In the genomic region with DNA sequence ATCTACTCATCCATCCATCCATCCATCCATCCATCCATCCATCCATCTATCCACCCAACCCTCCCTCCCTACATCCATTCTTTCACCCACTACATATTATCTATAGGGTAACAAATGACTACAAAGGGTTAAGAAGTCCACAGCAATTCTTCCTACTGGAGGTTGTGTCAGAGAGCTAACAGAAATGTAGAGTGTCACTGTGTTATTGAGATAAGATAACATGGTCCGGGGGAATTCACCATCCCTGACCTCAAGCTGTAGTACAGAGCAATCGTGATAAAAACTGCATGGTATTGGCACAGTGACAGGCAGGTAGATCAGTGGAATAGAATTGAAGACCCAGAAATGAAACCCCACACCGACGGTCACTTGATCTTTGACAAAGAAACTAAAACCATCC, we compare ENCODE assay signal across 25 mouse cellular contexts. TPM values are rescaled to one million over a fixed set of nuclear protein-coding genes. Genes with fewer than 3 reads are reported as not detected.
A peak's percentile ranks its signal among the peaks of the same experiment; 100 is the strongest.
DNase-seq lines count a peak whose midpoint lies in the region; ATAC-seq and TF ChIP-seq lines count a peak whose summit lies in the region.
"Had no signal": no experiment of that assay in that cellular context is flagged by ENCODE, and none has a peak within 500 bp of the region (broad histone marks: within the 10 kb centered on the region; RNA-seq: fewer than 3 reads in every experiment).

No protein-coding gene starts in this region.

- peak; percentile 41 for DNase-seq in heart, embryonic 10.5 days (ENCODE audit: low spot score)
- DNase-seq in heart, postnatal 10 days, result no peak
- DNase-seq in liver, embryonic 14.5 days (ENCODE audit: low read depth in 3 of 3, low spot score in 3 of 3), result peak; percentile 47 to 57 (median 49)
- no peak for DNase-seq in retina, postnatal 1 day
- no peak for DNase-seq in B cell, adult 2 months
- no peak for DNase-seq in right cerebral cortex, postnatal 25 days
- DNase-seq: adrenal gland, postnatal 10 days; cerebellum, adult 2 months; cerebellum, postnatal 36 days; gastrocnemius, postnatal 25 days; heart, adult 18-20 months; kidney, adult 2 months; lung, postnatal 10 days; midbrain, embryonic 14.5 days; thymus, adult 2 months; thymus, postnatal 4 days had no signal

- intact Hi-C loops in heart, postnatal 10 days (cut with DNase I), result no loop called here

- peak; percentile 77 for ATAC-seq in intestine, embryonic 16.5 days
- peak; percentile 83 for ATAC-seq in liver, embryonic 14.5 days (ENCODE audit: insufficient read depth)
- no peak for ATAC-seq in midbrain, embryonic 13.5 days
- ATAC-seq: CD4-positive, CD25-positive, alpha-beta regulatory T cell, adult 4 months; forebrain, embryonic 16.5 days had no signal

- H3K4me1 ChIP-seq in heart, embryonic 10.5 days, result peaks cover 6% of the 10 kb centered on the region
- no peaks in the 10 kb centered on the region for H3K4me1 ChIP-seq in intestine, embryonic 16.5 days (ENCODE audit: control insufficient read depth, insufficient read depth, low read length)
- peaks cover 42 to 48% of the 10 kb centered on the region in 2 experiments for H3K4me1 ChIP-seq in liver, embryonic 14.5 days (replicated peaks; ENCODE audit: control insufficient read depth in 2 of 2, insufficient read depth in 2 of 2, low read length in 1 of 2)
- no peaks in the 10 kb centered on the region for H3K4me1 ChIP-seq in midbrain, embryonic 13.5 days (replicated peaks)
- H3K4me1 ChIP-seq: embryonic facial prominence, embryonic 15.5 days; hindbrain, embryonic 12.5 days; limb, embryonic 10.5 days had no signal

- no peak for TF ChIP-seq CTCF in liver, embryonic 14.5 days (IDR thresholded peaks at IDR 0.05; ENCODE audit: low read depth)

- 47% methylated on average over 4 of the region's 4 CpGs for WGBS in heart, embryonic 10.5 days
- WGBS in intestine, embryonic 16.5 days, result 58% methylated on average over 4 of the region's 4 CpGs
- 12% methylated on average over 4 of the region's 4 CpGs for WGBS in liver, embryonic 14.5 days (ENCODE audit: insufficient replicate concordance)
- 93% methylated on average over 4 of the region's 4 CpGs for WGBS in midbrain, embryonic 13.5 days

- H3K9me3 ChIP-seq in heart, embryonic 10.5 days, result peaks cover under 1% of the 10 kb centered on the region; the same call in 1 of the 2 replicates
- peaks cover 9% of the 10 kb centered on the region; the same call in 1 of the 2 replicates for H3K9me3 ChIP-seq in intestine, embryonic 16.5 days (ENCODE audit: control insufficient read depth, low read length)
- H3K9me3 ChIP-seq in liver, embryonic 14.5 days (ENCODE audit: control insufficient read depth, low read length), result peaks cover 5% of the 10 kb centered on the region; the same call in 1 of the 2 replicates
- no peaks in the 10 kb centered on the region for H3K9me3 ChIP-seq in midbrain, embryonic 13.5 days

- no peak overlapping the region for H3K9ac ChIP-seq in intestine, embryonic 16.5 days (ENCODE audit: low read depth, low read length)
- no peak overlapping the region for H3K9ac ChIP-seq in liver, embryonic 14.5 days (replicated peaks)
- no peak overlapping the region for H3K9ac ChIP-seq in midbrain, embryonic 13.5 days (replicated peaks)
- H3K9ac ChIP-seq: embryonic facial prominence, embryonic 15.5 days; heart, embryonic 13.5 days; hindbrain, embryonic 12.5 days had no signal

- no peak overlapping the region for H3K4me3 ChIP-seq in heart, embryonic 10.5 days
- H3K4me3 ChIP-seq in intestine, embryonic 16.5 days (ENCODE audit: low read length), result no peak overlapping the region
- no peak overlapping the region for H3K4me3 ChIP-seq in liver, embryonic 14.5 days (ENCODE audit: insufficient read depth in 1 of 2, low read depth in 2 of 2, low read length in 2 of 2)
- H3K4me3 ChIP-seq in midbrain, embryonic 13.5 days (replicated peaks), result no peak overlapping the region
- H3K4me3 ChIP-seq: embryonic facial prominence, embryonic 15.5 days; heart, embryonic 13.5 days; hindbrain, embryonic 12.5 days; limb, embryonic 10.5 days had no signal

- no peak overlapping the region for H3K27ac ChIP-seq in heart, embryonic 10.5 days
- H3K27ac ChIP-seq in intestine, embryonic 16.5 days (ENCODE audit: low read length), result no peak overlapping the region
- peak overlapping the region; percentile 15 for H3K27ac ChIP-seq in liver, embryonic 14.5 days
- no peak overlapping the region for H3K27ac ChIP-seq in midbrain, embryonic 13.5 days
- H3K27ac ChIP-seq: embryonic facial prominence, embryonic 15.5 days; heart, embryonic 13.5 days; hindbrain, embryonic 12.5 days; kidney, postnatal 0 days; limb, embryonic 10.5 days had no signal

- no peak overlapping the region for H3K4me2 ChIP-seq in intestine, embryonic 16.5 days (ENCODE audit: low read depth, low read length)
- peak overlapping the region; percentile 29 for H3K4me2 ChIP-seq in liver, embryonic 14.5 days (ENCODE audit: low read depth)
- no peak overlapping the region for H3K4me2 ChIP-seq in midbrain, embryonic 13.5 days (replicated peaks)
- H3K4me2 ChIP-seq: embryonic facial prominence, embryonic 15.5 days; heart, embryonic 13.5 days; hindbrain, embryonic 12.5 days had no signal

- no peaks in the 10 kb centered on the region for H3K36me3 ChIP-seq in heart, embryonic 10.5 days
- no peaks in the 10 kb centered on the region for H3K36me3 ChIP-seq in intestine, embryonic 16.5 days (ENCODE audit: control insufficient read depth, insufficient read depth, low read length)
- H3K36me3 ChIP-seq in liver, embryonic 14.5 days (replicated peaks; ENCODE audit: control insufficient read depth, insufficient read depth, low read depth), result no peaks in the 10 kb centered on the region
- no peaks in the 10 kb centered on the region for H3K36me3 ChIP-seq in midbrain, embryonic 13.5 days
- H3K36me3 ChIP-seq: embryonic facial prominence, embryonic 15.5 days; heart, embryonic 13.5 days; hindbrain, embryonic 12.5 days; limb, embryonic 10.5 days had no signal

- no peaks in the 10 kb centered on the region for H3K27me3 ChIP-seq in heart, embryonic 10.5 days (ENCODE audit: insufficient read depth, poor library complexity, severe bottlenecking)
- no peaks in the 10 kb centered on the region for H3K27me3 ChIP-seq in intestine, embryonic 16.5 days (replicated peaks; ENCODE audit: control insufficient read depth, insufficient read depth, low read length)
- no peaks in the 10 kb centered on the region for H3K27me3 ChIP-seq in liver, embryonic 14.5 days (ENCODE audit: control insufficient read depth, insufficient read depth, low read length)
- H3K27me3 ChIP-seq in midbrain, embryonic 13.5 days, result no peaks in the 10 kb centered on the region
- H3K27me3 ChIP-seq: embryonic facial prominence, embryonic 15.5 days; heart, embryonic 13.5 days; hindbrain, embryonic 12.5 days had no signal

- peak; percentile 89 for TF ChIP-seq EP300 in liver, embryonic 14.5 days (IDR thresholded peaks at IDR 0.05; ENCODE audit: low read depth)

RNA-seq across cellular contexts. Expression of gene Atp13a3, which starts 50.9 kb away (rescaled TPM):
- polyA plus RNA-seq in heart, embryonic 10.5 days (2016; fragmentation: Nextera tagmentation; extraction: Ambion mirVana), result 12.3 and 13.1 TPM in 2 replicates
- total RNA-seq in heart, postnatal 10 days (2021), result 10 to 100 TPM; 73.5 to 73.9 TPM
- 14.1 and 17.2 TPM in 2 replicates for polyA plus RNA-seq in intestine, embryonic 16.5 days (2015; fragmentation: Nextera tagmentation; extraction: Ambion mirVana)
- 11.7 and 14.8 TPM in 2 replicates for polyA plus RNA-seq in liver, embryonic 14.5 days (2012; rRNA removed)
- 8.7 and 10.7 TPM in 2 replicates for polyA plus RNA-seq in liver, embryonic 14.5 days (2014; fragmentation: Nextera tagmentation; extraction: Ambion mirVana)
- 6.8 and 7.0 TPM in 2 replicates for polyA plus RNA-seq in midbrain, embryonic 13.5 days (2015; fragmentation: Nextera tagmentation; extraction: Ambion mirVana)

Comparison
In these comparisons a context has a peak if more than half of its experiments do, and no peak if none do; other contexts are left out.
1. DNase-seq: peak in heart, embryonic 10.5 days (single experiment) and liver, embryonic 14.5 days (3 of 3); none in heart, postnatal 10 days (0 of 2), retina, postnatal 1 day (single experiment), B cell, adult 2 months (0 of 2) and right cerebral cortex, postnatal 25 days (single experiment).